Mouse (Mus musculus): ENCODE results near the gene Dclk1.

GRCm38 (mm10) chr3:55537714-55538113, 295.6 kb downstream of the Dclk1 start:
- TF ChIP-seq MAX (IDR thresholded peaks at IDR 0.05; ENCODE audit: low read depth) (no peak), CEBPB (IDR thresholded peaks at IDR 0.05; ENCODE audit: insufficient read depth, poor library complexity, severe bottlenecking) (no peak), POLR2A (IDR thresholded peaks at IDR 0.05; ENCODE audit: insufficient read length, low read depth) (no peak), E2F4 (IDR thresholded peaks at IDR 0.05; ENCODE audit: insufficient read depth) (no peak), USF1 (IDR thresholded peaks at IDR 0.05; ENCODE audit: low read depth) (no peak), REST (IDR thresholded peaks at IDR 0.05; ENCODE audit: insufficient read depth, insufficient read length) (no peak), TCF12 (IDR thresholded peaks at IDR 0.05; ENCODE audit: insufficient read depth, poor library complexity, severe bottlenecking) (no peak), MYOG (IDR thresholded peaks at IDR 0.05; ENCODE audit: control insufficient read depth in 1 of 3, insufficient read depth in 1 of 3, insufficient read length in 2 of 3, low read depth in 2 of 3) (no peak), POLR2AphosphoS2 (IDR thresholded peaks at IDR 0.05; ENCODE audit: insufficient read length, low read depth) (no peak), MYOD1 (IDR thresholded peaks at IDR 0.05; ENCODE audit: control insufficient read depth in 1 of 3, insufficient read length in 2 of 3, low read depth in 2 of 3) (no peak)

Data from myocyte (in vitro differentiated cells).